Mouse (Mus musculus) erythroblast, adult 5-6 weeks (primary cell): ENCODE data around the gene Shld1. TPM values are rescaled to one million over a fixed set of nuclear protein-coding genes. Genes with fewer than 3 reads are reported as not detected.

Source experiments
- ATAC-seq: replicated peaks from 2 replicates; pipeline ENCODE4 v1.8.0; 2016; ENCODE audit warnings: moderate number of reproducible peaks, mild to moderate bottlenecking, moderate TSS enrichment, inconsistent platforms; ENCODE audit not compliant: poor library complexity, low FRiP score, severe bottlenecking
- total RNA-seq, 2 experiments: library from RNA; stranded (forward) in 1 of 2; stranded (reverse) in 1 of 2; fragments of 150-400 nt in 1 of 2; fragments of 200-764, 138-1000 nt in 1 of 2; gene quantifications; 2 replicates each; pipeline versions ENCODE4 v1.2.3 to v1.2.4; 2015 to 2017; ENCODE audit warnings: low replicate concordance in 2 of 2

The Shld1 gene
- total RNA-seq, 2 experiments from 2014 or later = 17.7 to 26.1 TPM

DNA sequence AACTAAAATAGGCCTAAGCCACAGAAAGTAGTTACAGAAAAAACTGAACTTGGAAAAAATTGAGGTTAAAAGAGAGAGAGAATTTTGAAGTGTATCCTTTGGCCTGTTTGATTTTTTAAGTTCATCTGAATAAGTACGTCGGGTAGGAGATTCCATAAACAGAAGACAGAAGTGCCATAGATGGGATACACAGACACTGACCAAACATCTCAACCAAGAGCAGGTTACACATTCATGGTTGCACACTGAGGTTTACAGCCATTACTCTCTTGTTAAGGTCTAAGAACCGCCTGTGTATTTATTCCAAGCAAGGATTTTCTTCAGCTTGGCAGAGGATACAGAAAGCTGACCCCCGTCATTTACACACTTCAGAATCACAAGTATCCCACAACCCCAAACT lies 94.2 kb downstream of the Shld1 start, which contains the start of gene Chgb:
Chgb (plus strand) TSS at position 301 of the 400 bp plus-strand sequence.
- no peak for ATAC-seq

DNA sequence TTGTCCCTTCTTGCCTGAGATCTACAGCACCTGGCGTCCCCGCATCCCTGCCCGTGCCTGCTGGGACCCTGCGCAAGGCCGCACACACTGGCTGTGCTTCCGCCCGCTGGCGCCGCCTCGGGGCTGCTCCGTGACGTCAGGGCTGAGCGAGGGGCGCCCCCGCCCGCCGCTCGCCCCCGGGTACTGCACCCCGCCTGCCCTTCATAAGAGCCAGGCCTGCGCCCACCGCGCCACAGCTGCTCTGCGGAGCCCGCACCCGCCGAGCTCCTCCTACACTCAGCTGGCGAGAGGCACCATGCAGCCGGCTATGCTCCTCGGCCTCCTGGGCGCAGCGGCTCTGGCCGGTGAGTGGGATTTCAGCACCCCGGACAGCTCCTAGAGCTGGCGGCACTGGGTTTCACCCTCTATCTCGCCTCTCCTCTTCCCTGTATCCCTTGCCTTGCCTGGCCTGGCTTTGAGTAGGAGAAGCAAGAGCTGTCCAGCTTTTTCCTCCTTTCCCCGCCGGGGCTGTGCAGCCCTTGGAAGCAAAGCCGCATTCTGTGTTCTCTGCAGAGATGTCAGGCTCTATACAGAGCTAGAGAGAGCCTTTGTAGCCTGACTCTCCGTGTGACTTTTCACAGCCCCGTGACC lies 94.8 kb downstream of the Shld1 start:
- ATAC-seq = no peak; the same call in 1 of the 2 replicates

DNA sequence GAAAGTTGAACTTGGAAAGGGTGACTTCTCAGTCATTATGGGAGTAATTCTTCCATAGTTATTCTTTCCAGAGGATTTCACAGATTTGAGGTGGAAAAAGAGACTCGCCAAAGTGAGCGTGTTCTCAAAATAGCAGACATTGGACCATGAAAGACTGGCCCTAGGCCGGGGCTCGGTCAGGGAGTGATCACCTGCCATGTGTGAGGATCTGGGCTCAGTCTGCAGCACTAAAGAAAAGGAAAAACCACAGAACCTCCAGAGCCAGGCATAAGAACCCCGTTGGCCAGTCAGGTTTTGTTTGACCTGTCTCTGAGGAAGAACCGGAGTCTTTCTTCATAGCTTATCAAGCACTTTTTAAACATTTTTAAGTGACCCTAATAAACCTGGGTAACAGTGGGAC lies 97.3 kb downstream of the Shld1 start:
- ATAC-seq = no peak

DNA sequence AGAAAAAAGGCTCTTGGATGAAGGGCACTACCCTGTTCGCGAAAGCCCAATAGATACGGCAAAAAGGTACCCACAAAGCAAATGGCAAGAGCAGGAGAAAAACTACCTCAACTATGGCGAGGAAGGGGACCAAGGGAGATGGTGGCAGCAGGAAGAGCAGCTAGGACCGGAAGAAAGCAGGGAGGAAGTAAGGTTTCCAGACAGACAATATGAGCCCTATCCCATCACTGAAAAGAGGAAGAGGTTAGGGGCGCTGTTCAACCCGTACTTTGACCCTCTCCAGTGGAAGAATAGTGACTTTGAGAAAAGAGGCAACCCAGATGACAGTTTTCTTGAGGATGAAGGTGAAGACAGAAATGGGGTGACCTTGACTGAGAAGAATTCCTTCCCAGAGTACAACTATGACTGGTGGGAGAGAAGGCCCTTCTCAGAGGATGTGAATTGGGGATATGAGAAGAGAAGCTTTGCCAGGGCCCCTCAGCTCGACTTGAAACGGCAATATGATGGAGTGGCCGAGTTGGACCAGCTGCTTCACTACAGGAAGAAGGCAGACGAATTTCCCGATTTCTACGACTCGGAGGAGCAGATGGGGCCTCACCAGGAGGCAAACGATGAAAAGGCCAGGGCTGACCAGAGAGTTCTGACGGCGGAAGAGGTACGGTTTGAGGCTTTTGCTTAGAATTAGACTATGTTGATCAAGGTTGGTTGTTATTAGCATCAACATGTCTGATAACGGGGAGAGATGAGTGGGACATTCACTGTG lies 106.9 kb downstream of the Shld1 start:
- ATAC-seq = no peak

DNA sequence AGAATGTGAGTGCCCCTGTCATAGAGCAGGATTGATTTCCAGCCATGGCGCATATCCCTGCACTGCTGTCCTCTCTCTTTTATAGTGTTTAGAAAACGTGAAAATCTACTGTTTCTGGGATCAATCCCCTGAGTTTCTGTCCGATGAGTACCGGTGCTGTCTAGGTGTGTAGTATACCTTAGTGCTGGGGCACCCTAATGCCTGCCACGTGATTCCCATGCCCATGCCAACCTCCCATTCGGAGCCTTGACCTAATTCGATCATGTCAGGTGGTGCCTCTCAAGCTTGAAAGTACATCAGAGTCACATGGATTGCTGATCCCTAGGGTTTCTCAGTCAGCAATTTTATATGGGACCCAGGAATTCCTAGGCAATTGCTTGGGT lies 107.5 kb downstream of the Shld1 start:
- no peak for ATAC-seq

Other genes with a start within 250 kb of the Shld1 start
- 1,227 and 1,267 TPM in 2 replicates for gene Gpcpd1, start 99.2 kb upstream of the Shld1 start, total RNA-seq (2015; ENCODE audit: low replicate concordance)
- 1,445 and 1,475 TPM in 2 replicates for gene Gpcpd1, start 99.2 kb upstream of the Shld1 start, total RNA-seq (2017; ENCODE audit: low replicate concordance)
- not detected in 2 replicates for gene Chgb, start 94.3 kb downstream of the Shld1 start, total RNA-seq (2015; ENCODE audit: low replicate concordance)
- not detected in 2 replicates for gene Chgb, start 94.3 kb downstream of the Shld1 start, total RNA-seq (2017; ENCODE audit: low replicate concordance)
- gene Trmt6, start 129.1 kb downstream of the Shld1 start, total RNA-seq (2015; ENCODE audit: low replicate concordance) = 7.1 and 10.0 TPM in 2 replicates
- 7.5 and 7.7 TPM in 2 replicates for gene Trmt6, start 129.1 kb downstream of the Shld1 start, total RNA-seq (2017; ENCODE audit: low replicate concordance)
- 2.9 and 5.8 TPM in 2 replicates for gene Mcm8, start 129.2 kb downstream of the Shld1 start, total RNA-seq (2015; ENCODE audit: low replicate concordance)
- gene Mcm8, start 129.2 kb downstream of the Shld1 start, total RNA-seq (2017; ENCODE audit: low replicate concordance) = 4.6 and 4.8 TPM in 2 replicates
- gene Crls1, start 159.7 kb downstream of the Shld1 start, total RNA-seq (2015; ENCODE audit: low replicate concordance) = 7.1 and 17.6 TPM in 2 replicates
- gene Crls1, start 159.7 kb downstream of the Shld1 start, total RNA-seq (2017; ENCODE audit: low replicate concordance) = 4.6 and 8.3 TPM in 2 replicates
- not detected in 2 replicates for gene Lrrn4, start 194.0 kb downstream of the Shld1 start, total RNA-seq (2015; ENCODE audit: low replicate concordance)
- gene Lrrn4, start 194.0 kb downstream of the Shld1 start, total RNA-seq (2017; ENCODE audit: low replicate concordance) = not detected in 2 replicates